Mouse (Mus musculus) heart, embryonic 12.5 days (tissue): ENCODE results near the gene Fam166a. TPM values are rescaled to one million over a fixed set of nuclear protein-coding genes. Genes with fewer than 3 reads are reported as not detected.

Experiments used
- ATAC-seq: fragments of 200-750 bp; cut with Nextera tagmentation; 2 replicates; pipeline ENCODE4 v1.8.0; 2017; ENCODE audit warnings: moderate TSS enrichment, moderate library complexity; ENCODE audit not compliant: insufficient number of reproducible peaks, low FRiP score
- H3K27ac ChIP-seq: fragments of 300-500 bp; sonication (generic); 2 replicates; pipeline ENCODE4 v1.5.1; 2016; ENCODE audit warnings: mild to moderate bottlenecking, moderate library complexity; ENCODE audit not compliant: poor library complexity, severe bottlenecking
- H3K27me3 ChIP-seq: fragments of 300-500 bp; sonication (generic); replicated peaks from 2 replicates; pipeline ENCODE4 v1.6.1; 2016; ENCODE audit warnings: mild to moderate bottlenecking, moderate library complexity
- H3K36me3 ChIP-seq: fragments of 300-500 bp; sonication (generic); 2 replicates; pipeline ENCODE4 v1.6.1; 2016; ENCODE audit warnings: mild to moderate bottlenecking, moderate library complexity
- H3K4me1 ChIP-seq: fragments of 300-500 bp; sonication (generic); replicated peaks from 2 replicates; pipeline ENCODE4 v1.6.1; 2016; ENCODE audit warnings: mild to moderate bottlenecking
- H3K4me2 ChIP-seq: fragments of 300-500 bp; sonication (generic); 2 replicates; pipeline ENCODE4 v1.6.1; 2016; ENCODE audit warnings: mild to moderate bottlenecking, moderate library complexity
- H3K4me3 ChIP-seq: fragments of 300-500 bp; sonication (generic); 2 replicates; pipeline ENCODE4 v1.5.1; 2016; ENCODE audit warnings: mild to moderate bottlenecking
- H3K9ac ChIP-seq: fragments of 300-500 bp; sonication (generic); 2 replicates; pipeline ENCODE4 v1.6.1; 2016; ENCODE audit warnings: mild to moderate bottlenecking, moderate library complexity
- H3K9me3 ChIP-seq: fragments of 300-500 bp; sonication (generic); replicated peaks from 2 replicates; pipeline ENCODE4 v1.6.1; 2016; ENCODE audit warnings: mild to moderate bottlenecking, moderate library complexity
- WGBS: fragments of 180-500 bp; shearing (Covaris S2); methylation state at CpG from one replicate; pipeline ENCODE4 v1.1.7; 2016; 5-methylcytosine and 5-hydroxymethylcytosine counted together
- polyA plus RNA-seq: library from polyadenylated mRNA; unstranded; fragments of >200 nt; fragmentation: Nextera tagmentation; extraction: Ambion mirVana; gene quantifications from 2 replicates; pipeline ENCODE4 v1.2.1, GENCODE M21; 2016

Gene Fam166a
- polyA plus RNA-seq, 1 experiment from 2014 or later: not detected

DNA sequence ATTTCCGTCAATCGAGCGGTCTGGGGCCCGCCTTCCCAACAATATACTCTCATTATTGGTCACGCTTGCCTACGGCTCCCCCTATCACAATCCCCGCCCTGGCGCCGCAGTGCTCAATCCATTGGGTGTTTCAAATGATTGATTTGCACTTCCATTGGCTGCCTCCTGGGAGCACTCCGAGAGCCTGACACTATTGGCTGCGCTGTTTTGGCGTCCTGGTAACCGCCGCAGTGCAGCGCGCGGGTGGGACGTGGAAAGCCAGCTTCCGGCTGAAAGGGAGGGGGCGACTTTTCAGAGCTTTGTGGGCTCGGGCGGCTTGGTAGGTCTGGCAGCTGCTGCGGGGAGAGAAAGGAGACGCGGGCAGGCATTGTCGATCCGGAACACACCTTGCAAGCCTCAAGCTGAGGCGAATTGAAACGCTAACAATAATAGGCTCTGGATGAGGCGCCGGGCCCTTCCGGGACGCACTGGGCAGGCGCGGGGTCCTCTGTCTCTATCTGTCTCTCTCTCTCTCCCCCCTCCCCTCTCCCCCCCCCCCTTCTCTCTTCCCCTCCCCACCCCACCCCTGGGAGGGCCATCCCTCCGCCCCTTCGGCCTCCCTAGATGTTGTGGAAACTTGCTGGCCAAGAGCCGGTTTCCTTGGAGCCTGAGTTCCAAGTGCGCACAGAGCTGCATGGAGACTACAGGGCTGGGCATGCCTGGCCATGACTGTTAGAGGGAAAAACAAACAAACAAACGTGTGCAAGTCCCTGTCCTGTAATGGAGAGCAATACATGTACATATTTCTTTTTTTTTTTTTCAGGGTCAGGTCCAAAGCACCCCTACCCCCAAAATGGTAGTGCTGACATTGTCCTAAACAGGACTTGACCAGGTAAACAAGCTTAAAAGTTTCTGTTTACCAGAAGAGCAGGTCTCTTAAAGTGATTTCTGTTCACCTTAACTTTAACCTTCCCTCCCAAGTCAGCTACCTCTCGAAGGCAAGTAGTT, 6.5 kb downstream of the Fam166a start:
- H3K4me3 ChIP-seq: peak overlapping the region; percentile 52
- WGBS: 2% methylated on average over 41 of the region's 41 CpGs

DNA sequence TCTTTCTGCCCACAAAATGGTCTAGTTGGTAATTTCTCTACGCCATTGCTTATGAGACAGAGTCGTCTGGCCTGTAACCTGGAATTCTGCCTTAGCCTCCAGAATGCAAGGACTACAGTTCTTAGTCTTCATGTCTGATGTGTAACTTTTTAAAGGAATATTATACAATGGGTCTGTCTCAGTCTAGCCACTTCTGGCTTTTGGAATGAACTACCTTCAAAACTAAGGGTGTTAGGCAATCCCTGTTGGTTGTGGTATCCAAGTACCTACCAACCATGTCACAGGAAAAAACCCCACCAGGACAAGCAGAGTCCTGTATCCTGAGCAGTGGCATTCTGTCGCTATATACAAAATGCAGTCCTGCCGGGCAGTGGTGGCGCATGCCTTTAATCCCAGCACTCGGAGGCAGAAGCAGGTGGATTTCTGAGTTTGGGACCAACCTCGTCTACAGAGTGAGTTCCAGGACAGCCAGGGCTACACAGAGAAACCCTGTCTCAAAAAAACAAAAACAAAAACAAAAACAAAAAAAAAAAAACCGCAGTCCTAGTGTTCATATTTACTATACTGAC, 7.3 kb downstream of the Fam166a start:
- WGBS: 73% methylated on average over 8 of the region's 8 CpGs
- H3K36me3 ChIP-seq: peaks cover 11% of the 10 kb centered on the region

More for the DNA sequence above, 6.5 kb downstream of the Fam166a start:
- peaks cover 6% of the 10 kb centered on the region for H3K27me3 ChIP-seq
- H3K36me3 ChIP-seq: peaks cover 11% of the 10 kb centered on the region
- peaks cover 19% of the 10 kb centered on the region for H3K4me1 ChIP-seq
- ATAC-seq: peak; percentile 95
- peak overlapping the region; percentile 95 for H3K27ac ChIP-seq
- peak overlapping the region; percentile 51 for H3K4me2 ChIP-seq
- no peaks in the 10 kb centered on the region for H3K9me3 ChIP-seq
- H3K9ac ChIP-seq: peak overlapping the region; percentile 65

DNA sequence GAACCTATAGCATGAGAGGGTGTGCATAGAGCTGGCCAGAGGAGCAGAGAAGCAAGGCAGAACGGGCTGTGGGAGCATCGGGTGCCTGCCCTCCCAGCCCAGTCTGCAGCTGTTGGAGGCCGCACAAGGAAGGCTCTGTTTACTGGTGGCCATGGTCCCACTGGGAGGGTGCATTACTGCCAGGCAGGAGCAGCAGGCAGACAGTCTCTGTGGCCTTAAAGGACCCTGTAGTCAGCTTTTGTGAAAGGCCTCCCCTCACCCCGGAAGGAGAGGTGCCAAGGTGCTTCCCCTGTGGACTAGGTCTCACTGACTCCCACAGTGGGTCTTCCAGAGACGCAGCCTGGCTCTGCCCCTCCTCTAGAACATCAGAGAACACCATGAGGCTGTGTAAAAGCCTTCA, 8.3 kb downstream of the Fam166a start:
- no peak overlapping the region for H3K9ac ChIP-seq
- H3K36me3 ChIP-seq: peaks cover 5% of the 10 kb centered on the region
- WGBS: 88% methylated on average over 5 of the region's 5 CpGs
- no peak overlapping the region for H3K4me2 ChIP-seq
- no peak overlapping the region for H3K27ac ChIP-seq
- no peak overlapping the region for H3K4me3 ChIP-seq
- peaks cover 19% of the 10 kb centered on the region for H3K4me1 ChIP-seq
- ATAC-seq: no peak
- no peaks in the 10 kb centered on the region for H3K9me3 ChIP-seq
- peaks cover 24% of the 10 kb centered on the region for H3K27me3 ChIP-seq

More for the DNA sequence above, 7.3 kb downstream of the Fam166a start:
- H3K4me2 ChIP-seq: peak overlapping the region; percentile 51
- peak overlapping the region; percentile 95 for H3K27ac ChIP-seq
- H3K27me3 ChIP-seq: peaks cover 14% of the 10 kb centered on the region
- H3K4me3 ChIP-seq: peak overlapping the region; percentile 52; the same call in 1 of the 2 replicates
- H3K9me3 ChIP-seq: no peaks in the 10 kb centered on the region
- ATAC-seq: no peak
- H3K4me1 ChIP-seq: peaks cover 19% of the 10 kb centered on the region
- 0 out of 2 replicates have a peak overlapping the region, but pooled peaks have one; percentile 65 for H3K9ac ChIP-seq

DNA sequence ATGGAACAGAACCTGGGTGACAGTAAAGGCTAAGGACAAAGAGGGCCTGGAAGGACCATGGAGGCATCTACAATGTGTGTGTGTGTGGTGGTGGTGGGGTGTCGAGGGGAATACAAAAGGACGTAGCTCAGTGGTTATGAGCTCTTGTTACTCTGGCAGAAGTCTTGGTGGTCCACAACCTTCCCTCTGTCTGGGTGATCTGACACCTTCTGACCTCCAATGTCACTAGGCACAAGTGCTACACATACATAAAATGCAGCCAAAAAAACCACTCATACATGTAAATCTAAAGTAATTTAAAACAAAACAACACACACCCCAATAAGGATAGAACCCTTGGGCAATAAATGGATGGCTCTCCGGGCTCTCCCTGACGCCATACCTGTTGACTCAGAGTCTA, 8.9 kb downstream of the Fam166a start:
- peaks cover 19% of the 10 kb centered on the region for H3K4me1 ChIP-seq
- peaks cover 30% of the 10 kb centered on the region for H3K27me3 ChIP-seq
- WGBS: 88% methylated on average over 4 of the region's 4 CpGs
- no peak for ATAC-seq
- H3K27ac ChIP-seq: no peak overlapping the region
- H3K4me2 ChIP-seq: no peak overlapping the region
- no peaks in the 10 kb centered on the region for H3K9me3 ChIP-seq
- H3K9ac ChIP-seq: no peak overlapping the region
- H3K36me3 ChIP-seq: peaks cover 3% of the 10 kb centered on the region; the same call in 1 of the 2 replicates
- H3K4me3 ChIP-seq: no peak overlapping the region

DNA sequence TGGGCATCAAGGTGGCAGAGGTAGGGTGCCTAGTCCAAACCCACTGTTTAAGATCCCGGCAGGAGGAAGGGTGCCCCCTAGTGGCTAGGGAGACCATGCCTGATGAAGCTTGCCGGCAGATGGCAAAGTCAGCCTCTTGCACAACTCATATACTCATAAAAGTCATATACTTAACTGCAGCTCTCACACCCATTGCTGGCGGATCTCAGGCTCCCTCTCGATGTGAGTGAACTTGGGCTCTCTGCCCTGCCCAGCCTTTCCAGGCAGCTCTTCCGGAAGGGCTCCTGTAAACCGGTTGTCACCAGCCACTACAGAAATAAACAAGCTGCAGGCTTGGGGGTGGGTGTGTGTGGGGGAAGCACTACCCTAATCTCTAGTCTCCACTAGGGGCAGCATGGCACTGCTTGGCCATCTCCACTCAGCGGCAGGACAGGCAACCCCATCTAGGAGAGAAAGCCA, 9.9 kb downstream of the Fam166a start:
- peak overlapping the region; percentile 60 for H3K4me2 ChIP-seq
- peaks cover 2% of the 10 kb centered on the region; the same call in 1 of the 2 replicates for H3K36me3 ChIP-seq
- H3K4me1 ChIP-seq: peaks cover 15% of the 10 kb centered on the region
- H3K27ac ChIP-seq: peak overlapping the region; percentile 58
- H3K27me3 ChIP-seq: peaks cover 40% of the 10 kb centered on the region
- no peak overlapping the region for H3K9ac ChIP-seq
- peak overlapping the region; percentile 32 for H3K4me3 ChIP-seq
- WGBS: under 1% methylated on average over 7 of the region's 7 CpGs
- no peak for ATAC-seq
- H3K9me3 ChIP-seq: no peaks in the 10 kb centered on the region

DNA sequence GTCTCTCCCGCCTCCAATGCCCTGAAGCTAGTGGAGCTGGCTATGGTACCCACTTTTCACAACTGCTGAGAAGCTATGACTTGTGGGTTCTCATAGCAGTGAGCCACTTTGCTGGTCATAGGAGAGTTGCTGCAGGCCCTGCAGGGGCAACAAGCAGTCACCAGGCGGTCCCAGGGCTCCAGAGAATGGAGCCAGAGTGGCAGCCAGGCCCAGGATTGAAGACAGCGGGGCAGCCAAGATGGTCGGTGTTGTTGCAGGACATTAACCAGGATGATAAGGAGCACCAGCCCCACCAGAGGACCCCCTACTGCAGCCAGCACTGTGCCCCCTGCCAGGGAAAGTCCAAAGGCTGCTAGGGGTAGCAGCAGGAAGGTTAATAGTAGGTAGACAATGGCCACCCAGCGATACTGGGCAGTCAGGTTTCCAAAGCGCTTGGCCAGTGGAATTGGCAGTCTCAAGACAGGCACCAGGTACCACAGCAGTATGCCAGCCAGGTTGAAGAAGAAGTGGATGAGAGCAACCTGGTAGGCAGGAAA, 10.5 kb downstream of the Fam166a start:
- Histone ChIP-seq H3K36me3 (no peaks in the 10 kb centered on the region), H3K4me1 (peaks cover 11% of the 10 kb centered on the region), H3K27ac (no peak overlapping the region), H3K9me3 (no peaks in the 10 kb centered on the region), H3K9ac (no peak overlapping the region), H3K4me2 (peak overlapping the region; percentile 60), H3K4me3 (no peak overlapping the region), H3K27me3 (peaks cover 46% of the 10 kb centered on the region)
- ATAC-seq: no peak
- 65% methylated on average over 6 of the region's 6 CpGs for WGBS

DNA sequence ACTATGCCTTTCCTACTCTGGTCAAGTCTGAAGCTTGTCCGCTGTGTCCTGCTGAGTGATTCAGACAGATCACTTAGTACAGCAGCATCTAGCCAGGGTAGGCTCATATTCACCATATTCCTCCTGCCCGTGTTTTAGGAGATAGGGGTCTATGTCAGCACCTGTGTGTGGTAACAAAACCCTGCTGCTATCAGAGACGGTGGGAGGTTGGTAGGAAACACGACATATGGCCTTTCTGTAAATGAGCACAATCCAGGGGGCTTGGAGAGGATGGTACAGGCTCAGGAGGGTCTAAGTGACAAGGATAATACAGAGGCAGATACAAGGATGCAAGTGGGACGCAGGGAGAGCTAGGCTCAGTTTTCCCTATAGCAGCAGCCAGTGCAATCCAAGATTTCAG, 11.0 kb downstream of the Fam166a start:
- H3K9me3 ChIP-seq: no peaks in the 10 kb centered on the region
- no peak overlapping the region for H3K4me2 ChIP-seq
- no peaks in the 10 kb centered on the region for H3K36me3 ChIP-seq
- H3K4me1 ChIP-seq: peaks cover 11% of the 10 kb centered on the region
- no peak overlapping the region for H3K27ac ChIP-seq
- WGBS: 72% methylated on average over 5 of the region's 5 CpGs
- no peak overlapping the region for H3K9ac ChIP-seq
- H3K4me3 ChIP-seq: no peak overlapping the region
- ATAC-seq: no peak
- peaks cover 51% of the 10 kb centered on the region for H3K27me3 ChIP-seq

DNA sequence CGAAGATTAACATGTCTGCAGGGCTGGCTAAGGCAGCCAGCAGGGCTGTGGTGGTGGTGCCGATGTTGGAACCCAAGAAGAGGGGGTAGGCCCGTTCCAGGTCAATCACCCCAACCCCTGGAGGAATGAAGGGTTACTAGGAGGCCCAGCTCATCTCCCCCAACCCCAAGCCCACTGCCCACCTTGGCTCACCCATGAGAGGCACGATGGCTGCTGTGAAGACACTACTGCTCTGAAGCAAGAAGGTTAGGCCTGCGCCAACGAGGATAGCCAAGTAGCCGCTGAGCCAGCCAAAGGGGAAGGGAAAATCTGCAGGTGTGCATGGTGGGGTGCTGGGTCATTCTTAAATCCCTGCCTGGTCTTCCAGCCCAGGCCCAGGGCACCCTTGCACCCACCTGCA, 12.0 kb downstream of the Fam166a start:
- 78% methylated on average over 7 of the region's 7 CpGs for WGBS
- no peaks in the 10 kb centered on the region for H3K36me3 ChIP-seq
- no peak for ATAC-seq

DNA sequence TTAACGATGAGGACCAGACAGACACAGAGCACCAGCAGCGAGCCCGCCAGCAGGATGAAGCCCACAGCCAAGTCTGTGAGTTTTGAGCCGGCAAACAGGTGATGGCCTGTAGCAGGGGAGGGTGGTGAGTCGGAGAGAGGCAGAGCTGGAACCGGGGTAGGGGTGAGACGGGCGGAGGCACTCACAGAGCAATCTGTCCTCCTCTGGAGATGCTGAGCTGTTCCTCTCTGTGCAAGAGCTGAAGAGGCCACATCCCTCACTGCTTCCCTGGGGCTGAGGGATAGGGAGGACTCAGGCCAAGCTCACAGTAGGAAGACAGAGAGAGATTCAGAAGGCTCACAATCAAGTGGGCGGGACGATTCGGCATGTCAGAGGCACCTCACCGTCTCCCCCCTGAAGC, 12.5 kb downstream of the Fam166a start:
- 0 out of 2 replicates have a peak, but pooled peaks cover 6% of the 10 kb centered on the region for H3K4me1 ChIP-seq
- 46% methylated on average over 12 of the region's 12 CpGs for WGBS
- no peak overlapping the region for H3K9ac ChIP-seq
- peaks cover 64% of the 10 kb centered on the region for H3K27me3 ChIP-seq
- ATAC-seq: no peak
- H3K36me3 ChIP-seq: no peaks in the 10 kb centered on the region
- H3K4me3 ChIP-seq: no peak overlapping the region
- no peaks in the 10 kb centered on the region for H3K9me3 ChIP-seq
- H3K27ac ChIP-seq: no peak overlapping the region
- no peak overlapping the region for H3K4me2 ChIP-seq

More for the DNA sequence above, 12.0 kb downstream of the Fam166a start:
- H3K9ac ChIP-seq: no peak overlapping the region
- no peaks in the 10 kb centered on the region for H3K9me3 ChIP-seq
- no peak overlapping the region for H3K27ac ChIP-seq
- no peak overlapping the region for H3K4me3 ChIP-seq
- peaks cover 60% of the 10 kb centered on the region for H3K27me3 ChIP-seq
- no peak overlapping the region for H3K4me2 ChIP-seq
- H3K4me1 ChIP-seq: peaks cover 10% of the 10 kb centered on the region

DNA sequence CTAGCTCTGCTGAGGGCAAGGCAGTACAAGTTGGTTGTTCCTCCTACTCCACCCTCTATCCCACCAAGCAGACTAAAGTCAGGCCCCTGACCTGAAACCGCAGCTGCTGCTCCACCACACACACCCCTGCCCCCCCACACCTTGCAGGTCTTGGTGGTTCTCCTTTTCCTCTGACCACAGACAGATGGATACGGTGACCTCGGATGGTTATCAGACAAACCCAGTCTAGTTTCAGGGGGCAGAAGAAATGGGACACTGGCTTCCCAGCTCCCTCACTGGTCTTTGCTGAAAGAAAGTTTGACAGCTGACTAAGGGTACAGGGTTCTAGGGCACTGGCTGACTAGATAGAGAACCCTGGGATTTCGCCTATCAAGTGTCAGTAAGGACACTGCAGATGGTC, 14.9 kb downstream of the Fam166a start:
- Histone ChIP-seq H3K9me3 (no peaks in the 10 kb centered on the region), H3K36me3 (no peaks in the 10 kb centered on the region), H3K4me2 (no peak overlapping the region), H3K27me3 (peaks cover 67% of the 10 kb centered on the region), H3K27ac (no peak overlapping the region), H3K4me3 (no peak overlapping the region), H3K4me1 (0 out of 2 replicates have a peak, but pooled peaks cover 2% of the 10 kb centered on the region), H3K9ac (no peak overlapping the region)
- 70% methylated on average over 4 of the region's 4 CpGs for WGBS
- ATAC-seq: no peak

DNA sequence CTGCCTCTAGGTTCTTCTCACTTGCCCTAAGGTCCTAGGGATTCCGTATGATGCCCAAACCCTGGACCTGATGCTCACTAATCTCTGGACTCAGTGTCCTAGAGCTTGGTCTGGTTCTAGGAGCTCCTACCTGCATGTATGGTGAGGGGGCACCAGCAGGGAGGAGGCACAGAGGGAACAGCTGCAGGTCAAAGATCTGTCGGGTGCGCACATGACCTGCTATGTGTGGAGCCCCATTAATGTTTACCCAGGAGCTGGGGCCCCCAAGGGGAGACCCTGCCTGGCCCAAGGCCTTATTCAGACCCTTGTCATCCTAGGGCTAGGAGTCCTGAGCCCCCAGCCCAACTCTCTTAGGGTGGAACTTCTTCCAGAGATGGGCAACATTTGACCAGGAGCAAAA, 15.5 kb downstream of the Fam166a start, which contains the start of gene Slc34a3:
Gene Slc34a3, minus strand, starts transcription at position 315 of the 400 bp plus-strand sequence.
- Histone ChIP-seq H3K9me3 (no peaks in the 10 kb centered on the region), H3K4me3 (no peak within 1 kb of the TSS), H3K4me1 (no peaks in the 10 kb centered on the region), H3K27me3 (peaks cover 71% of the 10 kb centered on the region), H3K9ac (no peak within 1 kb of the TSS), H3K27ac (no peak within 1 kb of the TSS), H3K4me2 (no peak within 1 kb of the TSS), H3K36me3 (no peaks in the 10 kb centered on the region)
- no peak for ATAC-seq
- 80% methylated on average over 3 of the region's 3 CpGs for WGBS
